Mouse (Mus musculus) spleen, adult 2 months (tissue): ENCODE data around the gene Mtcl1. TPM values are rescaled to one million over a fixed set of nuclear protein-coding genes. Genes with fewer than 3 reads are reported as not detected.

Experiments used
- DNase-seq, 2 experiments: peaks; one replicate each; pipeline versions ENCODE4 v3.0.0 to v3.0.0-alpha.2; 2012 to 2021; ENCODE audit warnings: low spot score in 2 of 2, low read depth in 1 of 2
- H3K27ac ChIP-seq: fragments of 200-500 bp; 2 replicates; pipeline ENCODE4 v1.5.1; 2012; ENCODE audit warnings: low read length, inconsistent platforms; ENCODE audit not compliant: insufficient read depth
- H3K27me3 ChIP-seq: fragments of 200-500 bp; 2 replicates; pipeline ENCODE4 v1.6.1; 2012; ENCODE audit warnings: mild to moderate bottlenecking, moderate library complexity, low read length, inconsistent platforms; ENCODE audit not compliant: control insufficient read depth, insufficient read depth
- H3K36me3 ChIP-seq: fragments of 200-500 bp; 2 replicates; pipeline ENCODE4 v1.6.1; 2012; ENCODE audit warnings: mild to moderate bottlenecking, low read length, inconsistent platforms; ENCODE audit not compliant: control insufficient read depth, insufficient read depth
- H3K4me1 ChIP-seq: fragments of 200-500 bp; 2 replicates; pipeline ENCODE4 v1.6.1; 2011; ENCODE audit warnings: inconsistent platforms; ENCODE audit not compliant: control insufficient read depth, insufficient read depth, insufficient read length
- H3K4me3 ChIP-seq: fragments of 200-500 bp; 2 replicates; pipeline ENCODE4 v1.5.1; 2011; ENCODE audit warnings: mild to moderate bottlenecking, inconsistent platforms; ENCODE audit not compliant: insufficient read depth, insufficient read length; ENCODE audit errors: extremely low read depth
- CTCF ChIP-seq: fragments of 200-500 bp; IDR thresholded peaks from 2 replicates; pipeline ENCODE4 v1.5.1; 2011; ENCODE audit warnings: mild to moderate bottlenecking, inconsistent platforms; ENCODE audit not compliant: insufficient read depth, insufficient read length, insufficient replicate concordance; ENCODE audit errors: extremely low read depth
- POLR2A ChIP-seq: fragments of 200-500 bp; IDR thresholded peaks from 2 replicates; pipeline ENCODE4 v1.6.1; 2011; ENCODE audit warnings: low read depth, low read length, inconsistent platforms
- WGBS: fragments of 180-500 bp; shearing (Covaris S2); methylation state at CpG from one replicate; pipeline ENCODE4 v1.1.7; 2018; 5-methylcytosine and 5-hydroxymethylcytosine counted together
- polyA plus RNA-seq: library from polyadenylated mRNA; depleted of rRNA; stranded (reverse); fragments of >200 nt; gene quantifications from 2 replicates; pipeline ENCODE4 v1.2.3, GENCODE M21; 2012

Mtcl1 gene
- polyA plus RNA-seq, 1 experiment = 0.08 TPM

DNA sequence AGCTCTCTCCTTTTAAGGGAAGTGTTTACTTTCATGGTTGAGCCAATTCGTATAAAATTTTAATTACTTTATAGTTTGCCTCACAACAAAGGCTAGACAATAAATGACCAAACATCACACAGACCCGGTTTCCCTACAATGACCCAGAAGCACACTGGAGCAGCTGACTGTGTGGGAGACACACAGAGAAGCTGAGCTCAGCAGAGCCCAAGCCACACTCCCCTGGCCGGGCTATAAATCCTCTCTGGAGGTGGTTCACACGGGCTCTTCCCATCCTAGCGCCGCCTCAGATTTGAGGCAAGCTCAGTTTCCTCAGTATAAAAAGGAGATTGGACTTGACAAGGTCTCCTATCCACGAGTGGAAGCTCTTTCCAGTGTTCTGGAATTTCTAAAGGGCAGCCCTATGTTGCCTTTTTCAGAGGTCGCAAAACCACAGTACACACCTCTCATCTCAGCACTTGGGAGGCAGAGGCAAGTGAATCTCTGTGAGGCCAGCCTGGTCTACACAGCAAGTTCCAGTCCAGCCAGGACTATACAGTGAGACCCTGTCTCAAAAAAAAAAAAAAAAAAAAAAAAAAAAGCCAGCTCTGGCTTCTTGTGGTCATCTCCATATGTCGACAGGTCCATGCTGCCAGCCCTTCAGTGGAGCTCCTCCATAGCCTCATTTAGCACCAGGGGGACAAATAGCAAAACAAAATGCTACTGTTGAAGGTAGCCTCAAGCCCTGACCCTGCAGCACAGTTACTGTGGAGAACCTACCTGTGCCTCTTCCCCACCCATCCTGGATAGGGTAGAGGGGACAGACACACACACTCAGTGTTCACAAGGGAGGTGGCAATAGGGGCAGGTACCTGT lies 92.2 kb downstream of the Mtcl1 start:
- Histone ChIP-seq H3K27me3 (no peaks in the 10 kb centered on the region), H3K4me1 (no peaks in the 10 kb centered on the region)

DNA sequence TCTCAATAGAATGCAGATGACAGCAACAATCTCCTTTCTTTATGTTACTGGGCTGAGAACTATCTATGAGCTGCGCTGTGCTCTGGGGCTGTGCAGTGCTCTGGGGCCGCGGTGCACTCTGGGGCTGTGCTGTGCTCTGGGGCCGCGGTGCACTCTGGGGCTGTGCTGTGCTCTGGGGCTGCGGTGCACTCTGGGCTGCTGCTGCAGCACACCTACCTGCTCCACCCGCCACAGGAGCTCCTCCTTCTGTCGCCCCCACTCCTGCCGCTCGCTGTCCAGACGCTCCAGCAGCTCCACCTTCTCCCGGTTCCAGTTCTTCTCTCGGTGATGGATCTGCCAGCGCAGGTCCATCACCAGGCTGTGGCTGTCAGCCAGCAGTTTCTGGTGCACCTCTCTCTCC lies 95.6 kb downstream of the Mtcl1 start:
- no peaks in the 10 kb centered on the region for H3K4me1 ChIP-seq

More for the DNA sequence above, 92.2 kb downstream of the Mtcl1 start:
- Histone ChIP-seq H3K4me3 (no peak overlapping the region), H3K36me3 (no peaks in the 10 kb centered on the region), H3K27ac (no peak overlapping the region)
- TF ChIP-seq POLR2A (no peak), CTCF (no peak)
- 79% methylated on average over 9 of the region's 9 CpGs for WGBS
- no peak for DNase-seq

DNA sequence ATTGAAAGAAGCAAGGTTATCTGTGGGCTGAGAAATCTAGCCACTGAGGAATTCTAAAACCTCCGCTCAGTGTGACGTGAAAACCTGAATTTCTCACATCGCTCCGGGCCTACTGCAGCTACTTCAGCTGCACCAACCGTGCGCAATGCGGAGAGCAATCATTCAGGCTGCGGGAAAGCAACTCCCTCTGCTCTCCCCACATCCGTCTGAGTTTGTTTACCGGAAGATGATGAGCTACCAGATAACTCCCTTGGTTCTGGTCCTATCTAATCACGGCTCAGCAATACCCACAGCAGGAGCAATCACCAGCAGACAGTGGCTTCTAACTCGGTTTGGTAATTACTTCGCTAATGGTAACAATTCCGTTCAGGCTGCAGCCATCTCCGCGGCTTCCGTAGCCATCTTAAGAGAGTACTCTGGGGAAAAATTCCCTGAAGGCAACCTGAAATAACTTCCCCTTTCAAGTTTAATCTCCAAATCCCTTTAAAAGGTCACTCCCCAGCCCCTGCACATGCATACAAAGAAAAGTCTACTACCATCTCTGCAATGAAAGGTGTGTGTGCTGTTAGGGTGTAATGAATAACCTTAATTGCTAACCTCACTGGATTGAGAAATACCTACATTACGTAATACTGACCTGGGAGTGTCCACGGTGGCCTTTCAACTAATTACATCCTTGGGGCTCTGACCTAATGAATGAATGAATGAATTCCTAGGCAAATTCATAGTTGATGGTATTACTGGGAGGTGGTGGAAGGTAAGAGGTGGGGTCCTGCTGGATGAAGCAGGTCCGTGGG lies 96.5 kb downstream of the Mtcl1 start:
- 34% methylated on average over 20 of the region's 20 CpGs for WGBS
- no peaks in the 10 kb centered on the region for H3K4me1 ChIP-seq
- H3K36me3 ChIP-seq = no peaks in the 10 kb centered on the region
- DNase-seq = no peak
- no peak for TF ChIP-seq POLR2A
- no peak for TF ChIP-seq CTCF
- H3K27me3 ChIP-seq = no peaks in the 10 kb centered on the region
- no peak overlapping the region for H3K27ac ChIP-seq
- H3K4me3 ChIP-seq = no peak overlapping the region

More for the DNA sequence above, 95.6 kb downstream of the Mtcl1 start:
- no peaks in the 10 kb centered on the region for H3K27me3 ChIP-seq
- no peaks in the 10 kb centered on the region for H3K36me3 ChIP-seq
- no peak for DNase-seq
- WGBS = 93% methylated on average over 14 of the region's 14 CpGs
- no peak overlapping the region for H3K27ac ChIP-seq
- TF ChIP-seq POLR2A (no peak), CTCF (no peak)
- H3K4me3 ChIP-seq = no peak overlapping the region

DNA sequence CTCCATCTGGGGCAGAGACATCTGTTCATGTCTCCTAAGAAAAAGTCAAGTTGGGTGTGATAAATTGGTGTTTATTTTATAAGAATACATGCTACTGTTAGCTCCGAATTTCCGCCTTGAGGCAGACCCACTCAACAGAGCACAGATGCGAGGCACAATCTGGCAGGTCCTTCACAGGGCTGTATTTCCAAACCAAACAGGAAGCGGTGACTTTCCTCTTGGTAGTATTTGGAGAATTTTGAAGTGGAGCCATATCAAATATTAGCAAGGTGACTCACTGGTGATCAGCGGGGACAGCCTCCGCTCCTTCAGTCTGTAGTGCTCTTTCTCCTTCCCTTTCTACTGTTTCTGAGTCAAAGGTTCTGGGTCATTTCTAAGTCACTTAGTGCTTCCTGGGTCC lies 97.3 kb downstream of the Mtcl1 start:
- H3K4me3 ChIP-seq = no peak overlapping the region
- no peaks in the 10 kb centered on the region for H3K4me1 ChIP-seq
- H3K27me3 ChIP-seq = no peaks in the 10 kb centered on the region
- TF ChIP-seq POLR2A (no peak), CTCF (no peak)
- H3K36me3 ChIP-seq = no peaks in the 10 kb centered on the region
- H3K27ac ChIP-seq = no peak overlapping the region
- DNase-seq = no peak
- 83% methylated on average over 6 of the region's 6 CpGs for WGBS

DNA sequence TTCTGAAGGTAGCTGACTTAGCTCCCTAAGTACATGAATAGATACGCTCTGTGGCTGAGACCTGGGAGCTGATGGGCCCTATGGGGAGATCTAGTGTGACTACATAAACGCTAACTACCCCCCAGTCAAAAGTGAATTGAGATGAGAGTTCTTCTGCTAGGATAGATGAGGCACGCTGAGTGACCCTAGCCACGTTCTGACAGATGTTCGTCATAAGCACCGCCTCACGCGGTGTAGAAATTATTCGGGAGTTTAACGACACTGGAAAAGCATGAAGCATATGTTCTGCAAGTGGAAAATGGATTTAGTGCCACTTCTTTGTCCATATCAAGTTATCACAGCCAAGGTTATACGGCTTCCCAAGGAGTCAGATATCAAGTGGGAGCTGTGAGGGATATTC lies 98.9 kb downstream of the Mtcl1 start:
- no peak overlapping the region for H3K27ac ChIP-seq
- TF ChIP-seq POLR2A = no peak
- no peak for TF ChIP-seq CTCF
- no peak overlapping the region for H3K4me3 ChIP-seq
- 96% methylated on average over 11 of the region's 11 CpGs for WGBS
- DNase-seq = no peak
- H3K27me3 ChIP-seq = no peaks in the 10 kb centered on the region
- no peaks in the 10 kb centered on the region for H3K36me3 ChIP-seq
- H3K4me1 ChIP-seq = no peaks in the 10 kb centered on the region

DNA sequence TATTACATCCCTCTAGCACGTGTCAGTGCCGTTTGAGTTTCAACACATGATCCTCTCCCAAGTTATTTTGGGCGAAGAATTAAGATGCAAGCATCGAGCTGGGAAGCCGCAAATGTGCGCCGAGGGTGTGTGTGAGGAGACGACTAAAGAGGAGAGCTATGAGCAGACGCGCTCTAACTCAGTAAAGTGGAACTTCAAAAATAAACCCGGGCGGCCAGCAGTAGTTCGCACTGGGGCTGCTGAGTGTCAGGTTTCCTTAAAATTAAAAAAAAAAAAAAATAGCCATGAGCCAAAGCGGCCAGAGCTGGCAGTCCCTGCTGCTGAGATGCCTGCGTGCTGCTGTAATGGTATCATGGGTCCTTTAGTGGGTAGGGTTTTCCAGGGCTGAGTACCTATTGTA lies 99.4 kb downstream of the Mtcl1 start:
- no peaks in the 10 kb centered on the region for H3K27me3 ChIP-seq
- TF ChIP-seq CTCF = no peak
- TF ChIP-seq POLR2A = no peak
- 90% methylated on average over 15 of the region's 15 CpGs for WGBS
- H3K4me3 ChIP-seq = no peak overlapping the region
- no peak for DNase-seq
- H3K4me1 ChIP-seq = no peaks in the 10 kb centered on the region
- H3K36me3 ChIP-seq = no peaks in the 10 kb centered on the region
- no peak overlapping the region for H3K27ac ChIP-seq

DNA sequence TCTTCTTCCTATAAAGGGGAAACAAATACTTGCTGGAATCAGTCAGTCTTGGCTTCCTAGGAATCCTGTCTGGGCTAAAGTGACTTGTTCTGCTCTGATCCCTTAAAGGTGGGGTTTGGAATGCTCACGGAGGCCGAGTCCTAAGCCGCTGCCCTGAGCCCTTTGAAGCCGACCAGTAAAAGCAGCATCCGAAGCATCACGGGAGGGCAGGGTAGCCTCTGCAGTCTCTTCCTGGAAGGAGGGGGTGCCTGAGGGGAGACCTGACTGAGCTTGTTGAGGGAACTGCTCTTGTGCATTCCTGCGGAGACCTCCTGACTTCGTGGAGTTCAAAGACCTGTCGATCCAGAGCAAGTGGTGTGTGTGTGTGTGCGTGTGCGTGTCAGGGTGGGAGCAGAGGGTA lies 103.2 kb downstream of the Mtcl1 start:
- H3K27ac ChIP-seq = no peak overlapping the region
- no peak for DNase-seq
- 89% methylated on average over 11 of the region's 11 CpGs for WGBS
- H3K27me3 ChIP-seq = no peaks in the 10 kb centered on the region
- TF ChIP-seq CTCF = no peak
- no peak for TF ChIP-seq POLR2A
- no peaks in the 10 kb centered on the region for H3K4me1 ChIP-seq
- H3K4me3 ChIP-seq = no peak overlapping the region
- no peaks in the 10 kb centered on the region for H3K36me3 ChIP-seq
